Mouse (Mus musculus) urinary bladder, adult 2 months (tissue): ENCODE data around the gene Vezf1. TPM values are rescaled to one million over a fixed set of nuclear protein-coding genes. Genes with fewer than 3 reads are reported as not detected.
A peak's percentile ranks its signal among the peaks of the same experiment; 100 is the strongest.

Experiments
- DNase-seq: peaks from one replicate; pipeline ENCODE4 v3.0.0; 2022; ENCODE audit warnings: low spot score
- polyA plus RNA-seq: library from polyadenylated mRNA; depleted of rRNA; stranded (reverse); fragments of >200 nt; gene quantifications from 2 replicates; pipeline ENCODE4 v1.2.3, GENCODE M21; 2012

The Vezf1 gene
- polyA plus RNA-seq, 1 experiment = 33.6 TPM

GRCm38 (mm10) chr11:88053821-88054220 lies 14.3 kb upstream of the Vezf1 start:
- no peak for DNase-seq

GRCm38 (mm10) chr11:88054589-88054988 lies 13.5 kb upstream of the Vezf1 start:
- no peak for DNase-seq

- DNase-seq = no peak
These were observed 12.3 kb upstream of the Vezf1 start for GRCm38 (mm10) chr11:88055777-88056176.

- DNase-seq = no peak
These were observed 10.3 kb upstream of the Vezf1 start for GRCm38 (mm10) chr11:88057788-88058187.

GRCm38 (mm10) chr11:88059141-88059540 lies 8.9 kb upstream of the Vezf1 start:
- DNase-seq = no peak

- no peak for DNase-seq
These were observed 6.0 kb upstream of the Vezf1 start for GRCm38 (mm10) chr11:88061892-88062625.

- no peak for DNase-seq
These were observed 2.3 kb upstream of the Vezf1 start for GRCm38 (mm10) chr11:88065732-88066131.

- no peak for DNase-seq
These were observed 891 bp upstream of the Vezf1 start for GRCm38 (mm10) chr11:88067191-88067585.

- DNase-seq = peak; percentile 77
These were observed 549 bp downstream of the Vezf1 start for GRCm38 (mm10) chr11:88068411-88069245.

GRCm38 (mm10) chr11:88069246-88069570 lies 1.1 kb downstream of the Vezf1 start:
- DNase-seq = no peak

GRCm38 (mm10) chr11:88070392-88070791 lies 2.3 kb downstream of the Vezf1 start:
- DNase-seq = no peak

GRCm38 (mm10) chr11:88071113-88071512 lies 3.0 kb downstream of the Vezf1 start:
- no peak for DNase-seq

- no peak for DNase-seq
These were observed 5.3 kb downstream of the Vezf1 start for GRCm38 (mm10) chr11:88073343-88073875.

- DNase-seq = no peak
These were observed 7.6 kb downstream of the Vezf1 start for GRCm38 (mm10) chr11:88075701-88076100.

GRCm38 (mm10) chr11:88076394-88076793 lies 8.3 kb downstream of the Vezf1 start:
- no peak for DNase-seq

GRCm38 (mm10) chr11:88083699-88084098 lies 15.6 kb downstream of the Vezf1 start:
- DNase-seq = no peak

- peak; percentile 60 for DNase-seq
These were observed 18.9 kb downstream of the Vezf1 start for GRCm38 (mm10) chr11:88086737-88087627.

- DNase-seq = no peak
These were observed 21.1 kb downstream of the Vezf1 start for GRCm38 (mm10) chr11:88089150-88089549.

GRCm38 (mm10) chr11:88090293-88090692 lies 22.2 kb downstream of the Vezf1 start:
- no peak for DNase-seq

GRCm38 (mm10) chr11:88091949-88092348 lies 23.9 kb downstream of the Vezf1 start:
- no peak for DNase-seq

- no peak for DNase-seq
These were observed 29.1 kb downstream of the Vezf1 start for GRCm38 (mm10) chr11:88097173-88097572.
